Mouse (Mus musculus): Measurements from ENCODE around the gene Gtpbp1. TPM values are rescaled to one million over a fixed set of nuclear protein-coding genes. Genes with fewer than 3 reads are reported as not detected.

The Gtpbp1 gene
- total and polyA plus RNA-seq, 2 experiments from 2014 or later = 47.6 to 78.1 TPM

- H3K4me1 ChIP-seq (ENCODE audit: insufficient read depth) = peaks cover 16% of the 10 kb centered on the region; the same call in 1 of the 2 replicates
- 74% methylated on average over 16 of the region's 16 CpGs for WGBS
- H3K27ac ChIP-seq (ENCODE audit: low read depth, low read length) = no peak overlapping the region; the same call in 1 of the 2 replicates
Measured at GRCm38 (mm10) chr15:79767327-79767961, 76.8 kb downstream of the Gtpbp1 start.

GRCm38 (mm10) chr15:79768302-79768701, 77.7 kb downstream of the Gtpbp1 start:
- Histone ChIP-seq H3K4me3 (ENCODE audit: low read depth, low read length) (no peak overlapping the region), H3K36me3 (ENCODE audit: insufficient read depth) (peaks cover 12% of the 10 kb centered on the region; the same call in 1 of the 2 replicates), H3K4me1 (ENCODE audit: insufficient read depth) (peaks cover 18% of the 10 kb centered on the region; the same call in 1 of the 2 replicates), H3K9me3 (ENCODE audit: low read length) (no peaks in the 10 kb centered on the region), H3K27me3 (ENCODE audit: insufficient read depth, low read length) (no peaks in the 10 kb centered on the region), H3K4me2 (ENCODE audit: low read depth) (no peak overlapping the region), H3K9ac (no peak overlapping the region), H3K27ac (ENCODE audit: low read depth, low read length) (no peak overlapping the region)
- no peak for ATAC-seq
- 54% methylated on average over 6 of the region's 6 CpGs for WGBS
- DNase-seq = no peak
- TF ChIP-seq CTCF (IDR thresholded peaks at IDR 0.05; ENCODE audit: low read depth) = no peak

More at GRCm38 (mm10) chr15:79767327-79767961, 76.8 kb downstream of the Gtpbp1 start:
- Histone ChIP-seq H3K9ac (no peak overlapping the region), H3K4me3 (ENCODE audit: low read depth, low read length) (no peak overlapping the region), H3K4me2 (ENCODE audit: low read depth) (no peak overlapping the region), H3K27me3 (ENCODE audit: insufficient read depth, low read length) (no peaks in the 10 kb centered on the region), H3K36me3 (ENCODE audit: insufficient read depth) (peaks cover 20% of the 10 kb centered on the region), H3K9me3 (ENCODE audit: low read length) (no peaks in the 10 kb centered on the region)
- TF ChIP-seq CTCF (IDR thresholded peaks at IDR 0.05; ENCODE audit: low read depth) = no peak
- no peak for ATAC-seq
- no peak for DNase-seq

GRCm38 (mm10) chr15:79770629-79771240, 80.1 kb downstream of the Gtpbp1 start:
- Histone ChIP-seq H3K36me3 (ENCODE audit: insufficient read depth) (no peaks in the 10 kb centered on the region), H3K27ac (ENCODE audit: low read depth, low read length) (no peak overlapping the region), H3K9me3 (ENCODE audit: low read length) (no peaks in the 10 kb centered on the region), H3K4me3 (ENCODE audit: low read depth, low read length) (no peak overlapping the region), H3K4me1 (ENCODE audit: insufficient read depth) (peaks cover 24% of the 10 kb centered on the region; the same call in 1 of the 2 replicates), H3K9ac (no peak overlapping the region), H3K4me2 (ENCODE audit: low read depth) (no peak overlapping the region), H3K27me3 (ENCODE audit: insufficient read depth, low read length) (no peaks in the 10 kb centered on the region)
- WGBS = 46% methylated on average over 21 of the region's 21 CpGs
- ATAC-seq (no peak), DNase-seq (no peak)
- no peak for TF ChIP-seq CTCF (IDR thresholded peaks at IDR 0.05; ENCODE audit: low read depth)

Other genes with a start within 250 kb of the Gtpbp1 start
- 398 and 490 TPM in 2 replicates for gene Csnk1e, start 235.3 kb upstream of the Gtpbp1 start, total RNA-seq (2014; rRNA removed)
- 160 and 248 TPM in 2 replicates for gene Csnk1e, start 235.3 kb upstream of the Gtpbp1 start, polyA plus RNA-seq (2015; fragmentation: Nextera tagmentation; extraction: Ambion mirVana)
- 17.3 and 17.8 TPM in 2 replicates for gene Kcnj4, start 185.6 kb upstream of the Gtpbp1 start, total RNA-seq (2014; rRNA removed)
- gene Kcnj4, start 185.6 kb upstream of the Gtpbp1 start, polyA plus RNA-seq (2015; fragmentation: Nextera tagmentation; extraction: Ambion mirVana) = 0.99 and 1.1 TPM in 2 replicates
- 3.1 and 5.6 TPM in 2 replicates for gene Kdelr3, start 174.4 kb upstream of the Gtpbp1 start, total RNA-seq (2014; rRNA removed)
- 5.3 and 6.8 TPM in 2 replicates for gene Kdelr3, start 174.4 kb upstream of the Gtpbp1 start, polyA plus RNA-seq (2015; fragmentation: Nextera tagmentation; extraction: Ambion mirVana)
- gene Ddx17, start 144.1 kb upstream of the Gtpbp1 start, total RNA-seq (2014; rRNA removed) = 373 and 392 TPM in 2 replicates
- gene Ddx17, start 144.1 kb upstream of the Gtpbp1 start, polyA plus RNA-seq (2015; fragmentation: Nextera tagmentation; extraction: Ambion mirVana) = 21.5 and 26.5 TPM in 2 replicates
- gene Dmc1, start 85.7 kb upstream of the Gtpbp1 start, total RNA-seq (2014; rRNA removed) = 1.8 and 3.2 TPM in 2 replicates
- 0.44 and 0.49 TPM in 2 replicates for gene Dmc1, start 85.7 kb upstream of the Gtpbp1 start, polyA plus RNA-seq (2015; fragmentation: Nextera tagmentation; extraction: Ambion mirVana)
- 17.1 and 25.7 TPM in 2 replicates for gene Fam227a, start 31.9 kb upstream of the Gtpbp1 start, total RNA-seq (2014; rRNA removed)
- 1.0 and 1.9 TPM in 2 replicates for gene Fam227a, start 31.9 kb upstream of the Gtpbp1 start, polyA plus RNA-seq (2015; fragmentation: Nextera tagmentation; extraction: Ambion mirVana)
- gene Cby1, start 31.6 kb upstream of the Gtpbp1 start, total RNA-seq (2014; rRNA removed) = 70.3 and 107 TPM in 2 replicates
- gene Cby1, start 31.6 kb upstream of the Gtpbp1 start, polyA plus RNA-seq (2015; fragmentation: Nextera tagmentation; extraction: Ambion mirVana) = 117 and 119 TPM in 2 replicates
- 132 and 167 TPM in 2 replicates for gene Tomm22, start 20.0 kb upstream of the Gtpbp1 start, total RNA-seq (2014; rRNA removed)
- gene Tomm22, start 20.0 kb upstream of the Gtpbp1 start, polyA plus RNA-seq (2015; fragmentation: Nextera tagmentation; extraction: Ambion mirVana) = 248 and 266 TPM in 2 replicates
- 49.2 and 54.1 TPM in 2 replicates for gene Josd1, start 2.9 kb upstream of the Gtpbp1 start, total RNA-seq (2014; rRNA removed)
- 18.6 and 20.2 TPM in 2 replicates for gene Josd1, start 2.9 kb upstream of the Gtpbp1 start, polyA plus RNA-seq (2015; fragmentation: Nextera tagmentation; extraction: Ambion mirVana)
- 43.0 and 56.4 TPM in 2 replicates for gene Sun2, start 51.7 kb downstream of the Gtpbp1 start, total RNA-seq (2014; rRNA removed)
- gene Sun2, start 51.7 kb downstream of the Gtpbp1 start, polyA plus RNA-seq (2015; fragmentation: Nextera tagmentation; extraction: Ambion mirVana) = 2.3 and 3.7 TPM in 2 replicates
- gene Dnal4, start 87.0 kb downstream of the Gtpbp1 start, total RNA-seq (2014; rRNA removed) = 58.3 and 59.2 TPM in 2 replicates
- 81.5 and 94.5 TPM in 2 replicates for gene Dnal4, start 87.0 kb downstream of the Gtpbp1 start, polyA plus RNA-seq (2015; fragmentation: Nextera tagmentation; extraction: Ambion mirVana)
- gene Nptxr, start 113.9 kb downstream of the Gtpbp1 start, total RNA-seq (2014; rRNA removed) = 129 and 184 TPM in 2 replicates
- 41.9 and 87.3 TPM in 2 replicates for gene Nptxr, start 113.9 kb downstream of the Gtpbp1 start, polyA plus RNA-seq (2015; fragmentation: Nextera tagmentation; extraction: Ambion mirVana)
- 9.0 and 18.6 TPM in 2 replicates for gene Npcd, start 143.4 kb downstream of the Gtpbp1 start, total RNA-seq (2014; rRNA removed)
- gene Npcd, start 143.4 kb downstream of the Gtpbp1 start, polyA plus RNA-seq (2015; fragmentation: Nextera tagmentation; extraction: Ambion mirVana) = 3.7 and 4.0 TPM in 2 replicates
- 69.1 and 86.8 TPM in 2 replicates for gene Cbx6, start 143.8 kb downstream of the Gtpbp1 start, total RNA-seq (2014; rRNA removed)
- gene Cbx6, start 143.8 kb downstream of the Gtpbp1 start, polyA plus RNA-seq (2015; fragmentation: Nextera tagmentation; extraction: Ambion mirVana) = 27.5 and 53.8 TPM in 2 replicates
- 4.0 and 5.3 TPM in 2 replicates for gene Apobec3, start 200.8 kb downstream of the Gtpbp1 start, total RNA-seq (2014; rRNA removed)
- 3.1 and 3.6 TPM in 2 replicates for gene Apobec3, start 200.8 kb downstream of the Gtpbp1 start, polyA plus RNA-seq (2015; fragmentation: Nextera tagmentation; extraction: Ambion mirVana)

Data from forebrain, postnatal 0 days (tissue).